Mouse (Mus musculus) lung, postnatal 4 days (tissue): Measurements from ENCODE around the gene Slc6a11.

Experiments
- DNase-seq, 2 experiments: peaks; one replicate each; pipeline ENCODE4 v3.0.0; 2021

Slc6a11 gene

DNA sequence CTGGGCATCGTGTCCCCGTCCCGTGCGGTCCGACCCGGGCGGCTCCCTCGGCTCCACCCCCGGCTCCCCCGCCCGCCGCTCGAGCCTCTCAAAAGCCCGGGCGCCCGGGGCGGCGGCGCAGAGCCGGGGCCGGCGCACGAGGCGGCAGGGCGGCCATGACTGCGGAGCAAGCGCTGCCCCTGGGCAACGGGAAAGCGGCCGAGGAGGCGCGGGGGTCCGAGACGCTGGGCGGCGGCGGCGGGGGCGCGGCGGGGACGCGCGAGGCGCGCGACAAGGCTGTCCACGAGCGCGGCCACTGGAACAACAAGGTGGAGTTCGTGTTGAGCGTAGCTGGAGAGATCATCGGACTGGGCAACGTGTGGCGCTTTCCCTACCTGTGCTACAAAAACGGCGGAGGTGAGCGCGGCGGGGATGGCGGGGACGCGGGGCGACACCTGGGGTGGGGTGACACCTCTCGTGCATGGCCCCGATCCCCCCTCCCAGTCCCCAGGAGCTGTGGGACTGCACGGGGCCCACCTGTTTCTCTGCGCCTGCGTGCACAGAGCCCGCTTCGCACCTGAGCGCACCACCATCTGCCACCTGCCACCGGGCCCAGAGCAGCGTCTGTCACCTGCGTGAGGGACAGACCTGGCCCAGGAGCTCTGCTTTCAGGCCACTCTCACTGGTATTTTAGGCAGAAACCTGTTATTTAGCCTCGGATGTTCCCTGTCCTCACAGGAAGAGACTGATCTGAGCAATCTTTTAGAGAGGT is at the start of gene Slc6a11:
Gene Slc6a11, plus strand, starts transcription at position 120 of the 751 bp plus-strand sequence.
- DNase-seq = no peak

DNA sequence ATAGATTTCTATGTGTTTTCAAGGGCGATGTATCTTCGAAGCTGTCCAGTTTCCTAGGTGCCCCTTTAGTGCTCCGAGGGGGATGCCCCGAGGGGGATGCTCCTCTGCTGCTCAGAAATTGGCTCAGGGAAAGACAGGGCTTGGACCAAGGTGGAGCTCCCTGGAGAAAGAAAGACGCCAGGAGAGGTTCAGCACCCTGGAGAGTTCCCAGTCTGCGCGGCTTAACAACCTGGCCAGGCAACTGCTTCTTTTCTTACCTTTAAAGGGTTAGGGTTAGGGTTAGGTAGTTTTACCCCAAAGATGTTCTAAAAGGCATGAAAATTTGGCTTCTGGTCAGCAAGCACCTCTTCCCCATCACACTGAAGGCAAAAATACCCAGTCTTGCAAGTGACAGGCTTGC is 43.9 kb upstream of the Slc6a11 start:
- DNase-seq = peak in 1 of 2 experiments; percentile 22

DNA sequence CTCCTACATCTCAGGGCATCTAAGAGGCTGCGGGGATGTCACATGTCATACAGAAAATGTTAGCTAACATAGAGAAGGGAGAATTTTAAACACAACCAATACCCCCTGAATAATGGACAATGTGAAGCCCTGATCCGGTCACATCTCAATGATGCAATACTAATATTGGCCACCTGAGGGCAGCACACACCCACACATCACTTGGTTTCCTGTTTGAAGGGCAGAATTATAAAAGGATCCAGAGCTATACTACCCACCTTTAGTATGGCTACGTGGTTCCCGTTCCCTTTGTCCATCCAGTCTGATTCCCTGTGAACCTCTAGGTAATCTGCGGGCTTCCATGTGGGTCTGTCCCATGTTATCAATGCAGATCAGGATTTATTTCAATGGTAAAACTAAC is 41.4 kb upstream of the Slc6a11 start:
- peak in 1 of 2 experiments; percentile 54 for DNase-seq

DNA sequence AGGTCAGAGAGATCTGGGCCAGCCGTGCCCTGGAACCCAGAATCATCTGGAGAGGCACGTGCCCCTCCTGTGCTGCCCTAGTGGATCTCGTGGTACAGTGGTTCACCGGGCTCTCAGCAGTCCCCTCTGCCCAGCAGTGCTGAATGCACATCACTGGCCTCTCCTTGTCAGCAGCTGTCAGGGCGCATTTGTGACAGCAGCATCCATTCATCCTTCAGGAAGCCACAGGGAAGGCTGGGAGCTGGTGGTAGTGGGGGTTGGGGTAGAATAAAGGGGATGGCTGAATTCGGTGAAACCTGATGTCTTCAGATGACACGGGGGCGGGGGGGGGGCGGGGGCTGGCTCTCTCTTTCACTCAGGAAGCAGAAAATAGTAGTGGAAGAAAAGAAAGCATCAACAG is 38.8 kb upstream of the Slc6a11 start:
- no peak for DNase-seq

DNA sequence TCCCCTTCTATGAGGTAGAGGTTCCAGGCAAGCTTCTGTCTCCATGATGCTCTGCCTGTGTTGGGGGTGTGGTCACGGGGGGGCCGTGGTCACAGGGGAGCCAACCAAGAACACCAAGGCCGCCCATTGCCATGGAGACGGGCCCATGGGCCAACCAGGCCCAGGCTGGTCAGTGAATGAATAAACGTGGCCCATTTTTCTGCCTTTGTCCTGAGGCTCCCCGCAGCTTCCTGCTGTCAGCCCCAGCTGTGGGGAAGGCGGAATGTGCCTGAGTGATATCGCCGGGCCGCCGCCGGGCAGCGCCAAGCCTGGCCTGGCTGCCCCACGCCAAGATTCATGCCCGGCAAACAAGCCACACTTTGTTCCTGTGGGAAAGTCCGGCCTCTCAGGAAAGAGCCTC is 36.8 kb upstream of the Slc6a11 start:
- DNase-seq = no peak

DNA sequence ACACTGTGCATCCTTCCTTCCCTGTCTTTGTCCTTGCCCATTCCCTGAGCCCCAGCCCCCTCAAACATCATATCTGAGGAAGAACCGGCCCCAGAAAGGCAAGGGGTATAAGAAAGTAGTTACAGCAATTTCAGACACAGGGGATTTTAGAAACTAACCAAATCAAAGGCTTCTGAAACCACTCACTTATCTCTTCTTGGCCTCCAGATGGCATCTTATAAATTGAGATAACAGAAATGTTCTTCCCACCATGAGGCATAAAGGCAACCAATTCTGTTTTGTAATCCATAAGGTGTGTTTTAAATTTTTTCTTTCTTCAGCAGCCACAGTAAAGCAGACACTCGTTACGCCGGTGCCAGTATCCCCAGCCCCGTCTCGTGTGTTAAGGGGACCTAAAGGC is 34.5 kb upstream of the Slc6a11 start:
- DNase-seq = no peak

DNA sequence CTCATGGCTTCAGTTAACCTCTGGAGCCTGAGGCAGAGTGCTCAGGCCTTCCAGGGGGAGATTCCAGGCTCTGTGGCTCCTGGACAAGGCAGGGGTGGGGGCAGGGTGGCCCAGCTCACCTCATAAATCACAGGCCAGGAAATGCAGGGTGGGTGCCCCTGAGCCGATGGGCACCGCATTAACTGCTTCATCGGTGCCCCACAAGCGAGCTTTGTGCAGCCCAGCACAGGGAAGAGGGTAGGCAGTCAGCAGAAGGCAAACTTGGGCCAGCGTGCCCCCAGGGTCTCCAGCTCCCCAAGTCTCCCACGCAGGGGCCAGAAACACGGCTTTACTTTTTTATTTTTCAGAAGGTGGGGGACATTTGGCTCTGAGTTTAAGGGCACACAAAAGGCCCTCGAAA is 29.1 kb upstream of the Slc6a11 start:
- DNase-seq = no peak

DNA sequence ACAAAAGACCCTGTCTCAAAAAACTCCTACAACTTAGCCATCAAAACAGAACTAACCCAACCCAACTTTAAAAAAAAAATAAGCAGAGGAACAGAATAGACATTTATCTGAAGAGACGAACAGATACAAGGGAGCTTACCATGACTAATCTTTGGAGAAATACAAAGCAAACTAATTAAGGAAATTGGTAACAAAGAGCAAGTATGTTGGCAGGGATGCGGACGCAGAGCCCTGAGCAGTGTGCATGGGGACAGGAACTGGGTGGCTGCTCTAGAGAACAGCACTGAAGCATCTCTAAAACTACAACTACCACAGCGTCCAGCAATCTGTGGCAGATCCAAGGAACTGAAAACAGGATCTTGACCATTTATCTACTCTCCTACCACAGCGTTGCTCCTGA is 11.5 kb upstream of the Slc6a11 start:
- no peak for DNase-seq

DNA sequence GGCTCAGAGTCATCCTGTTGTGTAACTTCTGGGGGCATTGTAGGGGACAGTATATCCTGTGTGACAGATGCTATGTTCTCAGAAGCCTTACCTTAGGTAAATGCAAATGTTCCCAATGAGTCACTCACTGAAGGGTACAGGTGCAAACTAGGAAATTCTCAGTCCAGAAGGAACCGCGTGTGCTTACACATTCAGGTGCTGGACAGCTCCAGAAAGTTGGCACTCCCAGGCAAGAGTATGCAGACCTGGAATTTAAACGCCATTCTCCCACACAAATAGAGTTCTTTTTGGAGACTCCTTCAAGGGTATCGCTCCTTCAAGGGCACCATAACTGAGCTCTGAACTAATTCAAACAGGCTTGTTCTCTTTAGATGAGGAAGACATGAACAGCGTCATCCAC is 5.5 kb upstream of the Slc6a11 start:
- DNase-seq = no peak

DNA sequence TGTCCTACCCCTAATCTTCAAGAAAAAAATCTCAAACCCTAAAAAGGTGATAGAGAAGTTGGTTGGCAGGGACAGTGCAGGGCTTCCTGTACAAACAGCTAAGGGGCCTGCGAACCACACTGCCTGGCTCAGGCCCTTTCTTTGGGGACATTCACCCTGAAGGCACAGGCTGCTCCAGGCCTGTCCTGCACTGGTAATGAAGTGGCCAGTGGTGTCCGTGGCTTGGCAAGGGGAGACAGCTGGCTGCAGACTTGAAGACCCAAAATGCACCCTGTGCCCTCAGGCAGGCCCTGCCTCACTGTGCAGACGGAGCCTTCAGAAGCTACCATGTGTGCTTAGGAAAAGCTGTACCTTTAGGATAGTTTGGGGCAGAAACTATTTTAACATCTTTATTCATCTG is 1.4 kb downstream of the Slc6a11 start:
- DNase-seq = no peak

DNA sequence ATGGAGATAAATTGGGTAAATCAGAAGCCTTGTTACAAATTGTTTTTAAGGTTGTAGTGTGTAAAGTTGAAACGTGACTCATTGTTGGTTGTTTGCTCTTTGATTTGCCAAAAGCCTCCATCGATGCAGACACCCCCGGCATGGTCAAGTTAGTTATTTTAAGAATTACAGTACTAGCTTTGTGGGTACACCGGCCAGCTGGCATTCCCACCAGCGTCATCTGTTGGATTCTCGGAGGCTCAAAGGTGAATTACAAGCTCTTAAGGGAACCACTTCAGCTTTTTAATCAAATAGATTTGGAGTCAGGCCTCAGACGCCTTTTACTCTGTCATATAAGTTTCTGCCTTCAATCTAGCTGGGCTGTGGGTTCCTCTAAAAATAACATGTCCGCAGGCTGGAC is 1.9 kb downstream of the Slc6a11 start:
- no peak for DNase-seq

DNA sequence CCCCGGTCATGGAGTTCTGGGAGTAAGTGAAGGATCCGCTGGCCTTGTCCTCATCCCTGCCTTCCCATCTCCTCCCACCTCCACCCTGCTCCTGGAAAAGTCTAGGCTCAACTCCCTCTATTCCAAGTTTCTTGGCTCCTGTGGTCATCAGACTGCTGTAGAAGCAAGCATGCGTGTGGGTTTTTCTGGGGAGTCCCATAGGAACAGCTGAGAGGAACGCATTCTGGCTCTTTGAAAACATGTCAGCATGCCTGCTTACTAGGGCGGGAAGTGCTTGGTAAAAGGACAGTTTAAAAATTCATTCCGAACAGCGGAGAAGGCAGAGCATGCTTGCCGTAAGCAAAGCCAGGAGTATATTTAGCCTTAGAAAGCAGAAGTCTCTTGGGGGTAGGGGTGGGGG is 7.9 kb downstream of the Slc6a11 start:
- DNase-seq = no peak

DNA sequence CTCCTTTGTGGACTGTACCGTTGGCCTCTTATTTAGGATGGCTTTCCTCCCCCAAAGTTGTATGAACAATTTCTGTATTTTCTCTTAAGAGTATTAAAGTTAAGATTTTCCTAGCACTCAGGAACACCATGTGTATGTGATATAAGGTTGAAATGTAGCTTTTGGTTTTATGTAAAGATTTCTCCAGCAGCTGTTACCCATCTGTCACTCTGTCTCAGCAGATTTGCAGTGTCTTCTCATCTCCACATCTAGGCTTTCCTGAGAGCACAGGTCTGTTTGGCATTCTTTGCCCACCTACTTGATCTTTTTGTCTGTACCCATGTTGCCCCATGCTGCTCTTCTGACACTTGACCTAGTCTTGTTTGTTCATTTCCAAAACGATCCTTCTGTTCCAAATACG is 10.4 kb downstream of the Slc6a11 start:
- no peak for DNase-seq

DNA sequence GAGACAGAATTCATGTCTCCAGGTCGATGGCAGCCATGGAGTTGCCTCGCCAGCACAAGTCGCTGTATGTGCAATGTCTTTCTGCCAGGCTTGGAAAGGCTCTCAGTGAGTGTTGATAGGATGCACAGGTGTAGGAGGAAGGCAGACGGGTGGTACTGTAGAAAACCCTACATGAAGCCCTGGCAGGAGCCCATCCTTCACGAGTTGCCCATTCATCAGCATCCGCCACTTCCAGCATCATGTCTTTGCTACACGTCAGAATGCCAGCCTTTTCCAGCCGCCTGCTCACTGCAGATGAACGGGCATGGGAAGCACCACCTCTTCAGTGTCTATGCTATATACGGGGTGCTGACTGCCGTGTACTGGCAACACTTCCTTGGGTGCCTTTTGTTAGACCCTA is 11.4 kb downstream of the Slc6a11 start:
- no peak for DNase-seq

DNA sequence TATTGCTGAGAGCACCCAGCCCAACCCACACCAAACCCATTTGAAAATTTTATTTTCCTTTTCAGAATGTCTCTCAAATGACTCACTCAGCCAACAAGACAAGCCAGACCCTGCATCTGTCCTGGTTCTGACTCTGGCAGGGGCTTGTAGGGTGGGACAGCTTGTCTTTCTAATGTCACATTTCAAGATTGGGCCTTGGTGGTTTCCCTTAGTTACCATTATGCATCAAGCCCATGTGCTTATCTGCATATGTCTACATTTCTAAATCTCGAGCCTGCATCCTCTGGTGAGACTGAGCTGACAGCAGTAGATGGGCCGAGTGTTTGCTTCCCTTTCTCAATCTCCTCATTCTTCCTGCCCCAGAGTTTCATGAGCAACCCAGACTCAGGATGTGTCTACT is 12.5 kb downstream of the Slc6a11 start:
- DNase-seq = no peak

DNA sequence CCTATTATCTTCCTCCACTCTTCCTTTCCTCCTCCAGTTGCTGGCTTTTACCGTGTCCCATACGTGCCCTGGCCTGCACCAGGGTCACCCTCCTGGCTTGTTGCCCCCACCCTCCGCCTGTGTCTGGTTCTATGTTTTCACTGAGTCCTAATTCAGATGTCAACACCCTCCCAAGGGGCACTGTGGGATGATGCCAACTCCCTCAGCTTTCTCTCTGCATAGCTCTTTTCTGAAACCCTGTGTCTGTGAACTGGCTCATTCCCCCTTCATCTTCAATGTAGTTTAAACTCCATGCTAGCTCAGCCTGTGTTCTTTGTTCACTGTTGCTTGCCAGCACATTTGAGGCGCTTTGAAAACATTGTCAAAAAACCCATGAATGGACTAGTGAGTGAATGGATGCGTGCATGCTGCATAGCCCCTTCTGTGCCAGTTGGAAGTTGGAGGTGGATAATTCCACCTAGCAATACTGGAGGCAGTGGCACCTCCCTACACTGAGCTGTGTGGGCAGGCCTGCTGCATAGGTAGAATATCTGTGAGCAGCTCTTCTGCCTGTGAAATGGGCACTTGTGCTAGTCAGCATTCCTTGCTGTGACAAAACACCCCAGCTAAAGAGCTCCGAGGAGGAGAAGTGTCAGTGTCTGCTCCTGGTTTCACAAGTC is 13.5 kb downstream of the Slc6a11 start:
- no peak for DNase-seq

DNA sequence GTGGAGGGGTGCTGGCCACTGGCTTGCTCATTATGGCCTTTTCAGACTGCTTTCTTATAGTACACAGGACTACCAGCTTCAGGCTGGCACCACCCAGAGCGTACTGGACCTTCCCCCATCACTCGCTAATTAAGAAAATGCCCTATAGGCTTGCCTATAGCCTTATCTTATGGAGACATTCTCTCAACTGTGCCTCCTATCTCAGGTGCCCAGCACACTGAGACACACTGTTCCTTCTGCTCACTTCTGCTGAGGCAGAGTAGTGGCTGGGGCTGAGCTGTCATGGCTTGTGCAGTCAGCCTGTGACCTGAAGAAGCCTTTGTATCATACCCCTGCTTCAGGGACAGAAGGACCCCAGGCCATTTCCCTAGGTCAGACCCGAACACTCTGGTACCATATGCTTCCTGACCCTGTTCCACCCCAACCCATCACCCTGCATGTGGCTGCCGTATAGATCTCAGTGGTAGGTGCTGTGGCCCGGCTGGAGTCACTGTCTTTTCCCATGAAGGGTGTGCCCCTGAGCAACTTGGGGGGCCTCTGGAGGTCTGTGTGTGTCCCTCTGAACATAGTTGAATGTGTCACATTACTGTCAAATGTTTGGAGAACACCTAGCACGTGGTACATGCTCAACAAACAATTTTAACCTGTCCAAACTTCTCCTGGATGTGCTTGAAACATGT is 14.7 kb downstream of the Slc6a11 start:
- no peak for DNase-seq

DNA sequence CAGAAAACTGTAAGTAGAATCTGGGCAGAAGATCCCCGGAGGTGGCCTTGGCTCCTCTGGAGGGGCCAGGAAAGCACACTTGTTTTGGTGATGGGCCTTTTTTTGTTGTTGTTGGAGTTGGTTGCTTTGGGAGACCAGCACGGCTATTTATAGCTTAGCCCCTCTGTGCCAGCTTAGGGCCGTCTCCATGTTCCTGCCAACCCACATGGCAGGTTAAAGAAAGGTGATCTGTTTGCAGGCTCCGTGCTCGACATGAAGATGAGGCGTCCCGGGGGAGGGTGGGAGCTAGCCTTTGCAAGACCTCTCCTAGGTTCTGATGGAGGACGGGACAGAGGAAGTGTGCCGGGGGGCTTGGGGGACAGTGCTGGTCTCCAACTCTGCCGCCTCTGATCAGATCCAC is 24.7 kb downstream of the Slc6a11 start:
- DNase-seq = no peak

DNA sequence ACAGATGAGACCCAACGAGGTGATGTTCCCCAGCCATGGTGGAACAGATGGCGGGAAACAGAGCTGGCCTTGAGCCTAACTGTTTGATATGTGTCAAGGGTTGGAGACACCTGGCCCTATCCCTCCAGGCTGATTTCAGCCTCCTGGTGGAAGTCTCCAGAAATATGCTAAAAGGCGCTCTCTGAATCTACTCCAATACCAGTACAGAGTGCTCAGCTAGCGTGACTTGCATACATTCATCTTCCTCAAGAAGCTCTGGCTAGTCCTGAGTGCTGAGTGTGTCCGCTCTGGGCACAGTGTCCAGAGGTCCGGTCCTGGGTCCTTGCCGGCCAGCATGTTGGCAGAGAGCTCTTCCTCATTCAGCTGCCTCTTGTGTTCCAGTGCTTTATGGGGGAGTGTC is 27.8 kb downstream of the Slc6a11 start:
- no peak for DNase-seq

DNA sequence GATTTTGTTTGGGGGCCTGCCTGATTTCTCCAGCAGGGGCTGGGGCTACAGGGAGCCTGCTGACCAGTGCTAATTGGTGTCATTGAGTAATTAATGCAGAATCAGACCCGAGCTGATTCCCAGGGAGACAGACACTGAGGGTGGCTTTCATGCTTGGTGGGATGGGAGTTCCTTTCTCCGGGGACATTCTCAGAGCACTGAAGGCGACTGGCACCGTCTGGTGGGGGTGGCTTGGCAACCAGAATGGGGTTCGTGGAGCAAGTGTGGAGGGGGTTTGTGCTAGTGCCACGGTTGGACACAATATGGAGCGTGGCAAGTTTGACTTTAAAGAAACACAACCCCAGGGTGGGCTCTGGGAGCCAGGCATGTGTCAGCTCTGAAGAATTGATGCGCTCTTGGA is 29.7 kb downstream of the Slc6a11 start:
- no peak for DNase-seq

DNA sequence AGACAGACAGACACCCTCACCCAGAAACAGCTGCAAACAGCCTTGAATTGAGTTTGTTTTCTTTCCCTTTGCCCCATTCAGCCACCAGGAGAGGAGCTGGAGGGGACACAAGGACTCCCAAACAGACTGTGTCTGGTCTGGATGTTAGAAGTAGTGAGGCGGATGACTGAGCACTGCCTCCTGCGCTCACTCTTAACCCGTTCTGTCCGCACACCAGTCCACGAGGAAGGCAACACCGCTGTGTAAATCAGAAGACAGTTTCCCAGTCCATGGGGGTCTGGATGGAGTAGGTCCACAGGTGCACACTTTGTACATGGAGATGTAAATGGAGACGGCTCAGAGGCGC is 43.0 kb downstream of the Slc6a11 start:
- no peak for DNase-seq

DNA sequence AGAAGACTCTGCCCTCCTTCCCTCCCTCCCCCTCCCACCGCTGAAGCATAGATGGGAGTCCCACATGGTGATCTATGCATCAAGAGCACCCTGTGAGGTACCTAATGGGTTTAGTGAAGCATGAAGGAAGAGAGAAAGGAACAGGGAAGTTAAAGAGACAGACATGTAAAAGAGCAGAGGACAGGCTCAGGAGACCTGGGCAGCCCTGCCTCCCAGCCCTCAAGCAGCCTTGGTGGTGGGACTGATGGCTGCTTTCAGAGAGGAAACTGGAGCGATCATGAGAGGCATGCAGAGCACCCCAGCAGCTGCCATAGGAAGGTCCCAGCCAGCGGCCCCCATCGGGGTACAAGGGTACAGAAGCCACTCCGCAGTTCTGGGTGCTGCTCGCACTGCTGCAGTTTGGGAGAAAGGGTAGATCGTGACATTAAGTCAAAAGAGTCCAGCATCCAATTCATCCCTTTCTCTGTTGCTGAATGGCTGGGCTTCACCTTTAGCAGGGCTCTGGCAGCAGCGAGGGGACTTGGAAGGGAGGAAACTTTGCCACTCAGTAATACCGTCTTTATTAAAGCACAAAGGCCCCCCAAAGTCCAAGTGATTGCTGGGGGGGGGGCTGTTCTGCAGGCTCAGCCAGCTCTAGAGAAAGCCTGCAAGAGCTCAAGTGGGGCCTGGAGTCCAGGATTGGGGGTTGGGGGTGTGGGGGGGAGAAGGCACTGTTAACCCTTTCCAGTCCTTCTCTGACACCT is 43.5 kb downstream of the Slc6a11 start:
- DNase-seq = no peak

DNA sequence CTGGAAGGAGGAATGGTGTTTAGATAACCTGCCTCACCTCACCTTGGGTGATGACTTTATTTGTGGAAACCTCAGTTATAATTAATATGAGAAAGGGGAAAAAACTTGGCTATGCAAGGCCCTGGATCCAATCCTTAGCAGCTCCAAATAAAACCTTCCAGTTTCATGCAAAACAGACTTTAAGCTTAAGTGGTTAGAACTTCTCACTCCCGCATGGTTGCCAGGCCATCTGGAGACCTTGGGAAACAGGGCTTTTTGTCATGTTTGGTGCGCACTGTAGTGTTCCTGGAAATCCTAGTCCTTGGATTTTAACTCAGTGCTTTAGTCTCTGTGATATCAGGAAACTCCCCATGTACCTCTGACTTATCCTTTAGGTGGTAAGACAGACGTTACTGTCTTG is 47.1 kb downstream of the Slc6a11 start:
- no peak for DNase-seq
